Mouse (Mus musculus) bone marrow macrophage, adult 2 months (primary cell): ENCODE measurements around the gene Cpeb4.

Experiments used
- CTCF ChIP-seq: IDR thresholded peaks from 2 replicates; pipeline ENCODE4 v1.5.1; 2012; ENCODE audit warnings: low read depth, mild to moderate bottlenecking, low read length, moderate library complexity
- POLR2A ChIP-seq: IDR thresholded peaks from 2 replicates; pipeline ENCODE4 v1.6.1; 2012; ENCODE audit warnings: mild to moderate bottlenecking, low read depth, low read length, borderline replicate concordance

GRCm38 (mm10) chr11:31828011-31828770 lies 43.8 kb upstream of the Cpeb4 start:
- TF ChIP-seq CTCF: no peak
- TF ChIP-seq POLR2A: no peak
